Mouse (Mus musculus): ENCODE measurements at regions not wholly inside any gene's neighbourhood (a gene's known extent, or its start where the extent isn't known, plus 50 kb on each side); places are given as distances from the start of the nearest gene placed in this dataset.

DNA sequence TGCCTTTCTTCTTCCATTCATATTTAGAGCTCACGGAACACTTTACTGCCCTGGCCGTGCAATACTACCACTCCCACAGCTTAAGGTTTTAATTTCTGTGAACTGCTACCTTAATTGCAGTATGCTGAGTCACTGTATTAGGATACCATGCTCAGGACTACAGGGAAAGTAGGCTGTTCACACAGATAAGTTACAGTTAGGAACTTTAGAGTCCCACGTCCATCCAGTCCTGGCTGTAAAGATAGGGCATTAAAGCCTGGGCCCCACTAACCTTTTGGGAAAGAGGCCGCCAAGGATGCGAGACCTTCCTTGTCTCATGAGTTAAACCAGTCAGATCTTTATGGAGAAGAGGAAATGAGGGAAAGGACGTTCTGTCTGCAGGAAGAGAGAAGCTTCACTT lies 574.6 kb downstream of the Stpg2 start:
- DNase-seq (ENCODE audit: low read depth, low spot score), result no peak

DNA sequence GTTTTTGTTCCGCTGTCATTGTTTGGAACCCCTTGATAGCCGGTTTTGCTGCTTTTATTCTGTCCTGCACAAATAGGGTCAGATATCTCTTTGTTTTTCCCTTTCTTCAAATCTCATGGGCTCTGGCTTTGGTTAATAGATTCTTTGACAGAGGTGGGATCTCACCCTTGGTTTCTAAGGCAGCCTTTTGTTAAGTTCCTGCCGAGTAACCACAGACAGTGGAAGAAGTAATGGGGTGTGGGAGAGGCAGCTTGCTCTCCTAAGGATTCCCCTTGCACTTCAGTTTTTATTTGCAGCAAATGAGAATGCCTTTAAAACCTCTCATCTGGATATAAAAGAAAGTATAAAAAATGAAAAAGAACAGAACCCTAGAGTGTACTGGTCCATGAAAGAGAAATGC lies 577.9 kb downstream of the Stpg2 start:
- DNase-seq (ENCODE audit: low read depth, low spot score), result no peak

DNA sequence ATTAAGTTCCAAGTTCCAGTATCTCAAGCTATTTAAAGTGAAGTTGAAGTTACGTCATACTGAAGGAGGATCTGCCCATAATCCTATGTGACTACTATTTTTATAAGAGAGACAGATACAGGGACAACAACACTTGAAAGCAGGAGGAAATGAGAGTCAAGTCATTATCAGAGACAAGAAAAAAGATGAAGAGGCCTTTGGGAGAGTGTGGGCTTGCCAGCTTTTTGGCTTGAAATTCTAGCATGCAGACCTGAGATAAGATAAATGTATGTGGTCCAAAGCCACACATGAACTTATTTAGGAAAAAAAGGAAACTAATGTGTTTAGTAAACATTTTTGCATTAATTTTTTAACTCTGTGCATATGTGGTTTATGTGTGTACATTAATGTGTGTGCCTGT lies 581.0 kb downstream of the Stpg2 start:
- no peak for DNase-seq (ENCODE audit: low read depth, low spot score)

GRCm38 (mm10) chr3:139788854-139789253 lies 583.4 kb downstream of the Stpg2 start:
- no peak for DNase-seq (ENCODE audit: low read depth, low spot score)

- no peak for DNase-seq (ENCODE audit: low read depth, low spot score)
These were observed 591.2 kb downstream of the Stpg2 start for GRCm38 (mm10) chr3:139796685-139797084.

- no peak for DNase-seq (ENCODE audit: low read depth, low spot score)
These were observed 593.6 kb downstream of the Stpg2 start for GRCm38 (mm10) chr3:139799059-139799458.

DNA sequence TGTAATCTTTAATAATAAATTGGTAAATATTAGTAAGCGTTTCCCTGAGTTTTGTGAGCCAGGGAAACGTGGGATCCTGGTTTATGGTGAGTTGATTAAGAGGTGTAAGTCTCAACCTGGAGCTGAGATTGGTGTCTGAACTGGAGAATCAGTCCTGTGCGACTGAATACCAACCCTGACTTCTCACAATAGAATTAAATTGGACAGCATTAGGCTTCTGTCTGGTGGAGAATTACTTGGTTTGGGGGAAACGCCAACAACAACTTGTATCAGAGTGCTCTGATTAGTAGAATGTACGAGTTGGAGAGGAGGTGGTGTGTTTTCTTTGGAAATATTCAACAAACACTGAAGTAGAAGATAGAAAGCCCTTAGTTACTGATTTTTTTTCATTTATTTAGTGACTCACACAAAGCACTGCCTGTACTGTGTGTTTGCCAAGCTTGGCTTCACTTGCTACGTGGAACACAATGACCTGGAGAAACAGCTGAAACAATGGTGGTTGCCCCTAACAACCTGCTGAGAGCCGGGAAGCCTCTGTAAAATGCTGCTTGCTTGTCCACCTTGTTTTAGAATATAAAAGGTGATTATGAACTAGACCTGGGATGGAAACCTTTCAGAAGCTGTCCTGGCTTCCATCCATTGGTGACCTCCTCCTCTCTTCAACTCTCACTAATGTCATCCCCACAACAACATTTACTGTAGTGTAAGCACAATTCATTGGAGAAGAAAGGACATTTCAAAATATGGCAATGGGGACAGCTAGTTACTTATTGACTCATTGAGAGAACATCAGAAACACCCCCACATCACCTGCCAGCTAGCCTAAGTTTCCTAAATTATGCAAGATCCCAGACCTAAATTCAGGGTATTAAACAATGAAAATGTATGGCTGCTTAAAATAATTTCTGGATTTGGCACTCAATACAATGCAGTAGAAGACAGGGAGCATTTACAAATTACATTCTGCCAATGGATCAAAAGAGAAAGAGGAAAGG lies 597.5 kb downstream of the Stpg2 start:
- DNase-seq (ENCODE audit: low read depth, low spot score), result no peak

DNA sequence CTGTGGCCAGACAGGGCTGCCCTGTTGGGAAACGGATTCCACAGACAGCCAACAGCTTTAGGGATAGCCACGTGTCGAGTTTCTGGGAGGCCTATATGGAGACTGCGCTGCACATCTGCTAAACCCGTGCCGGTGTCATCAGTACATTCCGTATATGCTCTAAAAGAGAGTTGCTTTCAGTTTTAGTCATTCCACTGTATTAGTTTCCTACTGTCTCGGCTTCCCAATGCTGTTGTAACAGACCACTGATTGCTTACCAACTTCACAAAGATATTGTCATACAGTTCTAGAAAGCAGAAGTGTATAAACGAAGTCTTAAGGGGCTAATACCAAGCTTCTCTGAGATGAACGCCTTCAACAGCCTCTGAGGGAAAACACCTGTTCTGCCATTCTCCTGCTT lies 622.5 kb downstream of the Stpg2 start:
- DNase-seq (ENCODE audit: low read depth, low spot score), result no peak

DNA sequence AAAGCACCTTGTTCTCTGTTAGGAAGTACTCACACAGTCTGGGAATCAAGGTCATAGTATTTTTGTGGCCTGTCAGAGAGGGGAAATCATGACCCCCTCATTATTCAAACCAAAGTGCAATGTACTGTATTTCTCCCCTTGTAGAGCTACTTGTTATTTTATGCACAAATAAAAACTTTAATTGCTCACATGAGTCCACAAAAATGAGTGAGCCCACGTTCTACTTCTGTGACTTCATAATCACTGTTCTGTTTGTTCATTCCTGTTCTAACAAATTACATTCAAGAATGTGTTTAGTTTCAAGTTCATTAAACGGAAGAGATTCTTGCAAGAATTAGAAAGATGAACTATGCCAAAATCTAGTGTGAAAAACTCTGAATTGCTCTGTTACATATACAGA lies 623.1 kb downstream of the Stpg2 start:
- DNase-seq (ENCODE audit: low read depth, low spot score), result no peak

DNA sequence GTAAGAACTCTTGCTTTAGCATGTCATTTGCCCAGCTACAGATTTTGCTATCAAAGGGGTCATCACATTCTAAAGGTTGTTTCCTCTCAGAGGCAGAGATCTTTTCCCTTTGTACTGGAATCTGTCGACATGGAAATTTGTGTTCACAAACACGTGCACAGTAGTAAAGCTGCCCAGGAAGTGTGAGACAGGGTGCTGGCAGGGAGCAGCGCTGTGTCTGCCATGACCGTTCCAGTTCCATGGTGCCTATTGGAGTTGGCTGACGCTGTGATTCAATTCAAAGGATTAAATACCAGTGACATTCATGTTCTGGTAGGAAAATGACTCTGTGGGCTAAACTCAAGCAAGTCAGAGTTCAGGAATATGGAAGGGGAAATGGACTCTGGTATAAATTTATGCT lies 627.1 kb downstream of the Stpg2 start:
- DNase-seq (ENCODE audit: low read depth, low spot score), result no peak

DNA sequence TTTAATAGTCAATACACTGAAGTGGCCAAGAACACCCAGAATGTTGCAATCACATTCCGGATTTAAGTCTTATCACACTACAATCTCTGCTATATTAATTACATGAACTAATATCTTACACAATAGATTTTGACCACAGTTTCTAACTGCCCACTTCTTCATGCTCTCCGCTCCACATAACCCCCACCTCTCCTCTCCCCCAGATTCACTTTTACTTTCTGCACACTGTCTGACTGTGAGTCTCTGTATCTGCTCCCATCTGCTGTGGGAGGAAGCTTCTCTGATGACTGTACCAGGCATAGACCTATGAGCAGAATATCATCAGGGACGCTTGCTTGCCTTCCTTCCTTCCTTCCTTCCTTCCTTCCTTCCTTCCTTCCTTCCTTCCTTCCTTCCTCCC lies 636.5 kb downstream of the Stpg2 start:
- DNase-seq (ENCODE audit: low read depth, low spot score), result no peak

GRCm38 (mm10) chr3:139842988-139843605 lies 637.6 kb downstream of the Stpg2 start:
- no peak for DNase-seq (ENCODE audit: low read depth, low spot score)

GRCm38 (mm10) chr3:139844443-139844842 lies 638.9 kb downstream of the Stpg2 start:
- DNase-seq (ENCODE audit: low read depth, low spot score), result no peak

GRCm38 (mm10) chr3:139847826-139848225 lies 642.3 kb downstream of the Stpg2 start:
- no peak for DNase-seq (ENCODE audit: low read depth, low spot score)

GRCm38 (mm10) chr3:139859966-139860635 lies 654.6 kb downstream of the Stpg2 start:
- no peak for DNase-seq (ENCODE audit: low read depth, low spot score)

- DNase-seq (ENCODE audit: low read depth, low spot score), result no peak
These were observed 655.4 kb downstream of the Stpg2 start for GRCm38 (mm10) chr3:139860831-139861371.

DNA sequence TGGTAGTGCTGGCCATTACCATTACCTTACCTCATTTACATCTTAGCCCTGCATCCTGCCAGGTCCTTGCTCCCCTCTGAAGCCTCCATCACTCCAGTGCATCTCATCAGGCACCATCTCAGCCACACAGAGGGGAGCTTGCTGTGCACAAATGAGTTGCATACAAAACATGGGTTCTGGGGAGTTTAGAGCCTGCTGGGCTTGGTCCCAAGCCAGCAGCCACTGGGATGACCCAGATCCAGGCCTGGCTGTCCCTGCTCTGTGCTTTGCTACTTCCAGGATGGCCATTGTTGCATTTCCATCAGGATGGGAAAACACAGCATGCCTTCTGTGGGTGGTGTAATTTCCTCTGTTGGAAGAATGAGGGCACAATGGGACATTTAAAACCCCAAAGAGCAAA lies 660.8 kb downstream of the Stpg2 start:
- DNase-seq (ENCODE audit: low read depth, low spot score), result no peak

DNA sequence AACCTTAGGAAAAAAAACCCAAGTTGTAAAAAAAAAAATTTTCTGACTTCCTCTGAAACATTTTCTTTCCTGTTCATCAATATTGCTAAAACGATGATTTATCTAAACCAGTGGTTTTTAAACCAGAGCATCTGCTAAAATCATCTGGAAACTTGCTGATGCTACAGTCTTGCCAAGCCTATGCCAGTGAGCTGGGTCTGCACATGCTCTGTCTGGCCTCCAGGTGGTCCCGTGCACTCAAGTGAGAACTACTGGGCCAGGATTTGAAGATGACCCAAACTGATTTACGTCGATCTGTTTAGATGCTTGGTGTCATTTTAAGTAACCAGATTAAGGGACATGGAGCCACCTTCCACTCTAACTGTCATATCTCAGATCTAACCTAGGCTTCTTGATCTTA lies 661.5 kb downstream of the Stpg2 start:
- peak; percentile 9 for DNase-seq (ENCODE audit: low read depth, low spot score)

DNA sequence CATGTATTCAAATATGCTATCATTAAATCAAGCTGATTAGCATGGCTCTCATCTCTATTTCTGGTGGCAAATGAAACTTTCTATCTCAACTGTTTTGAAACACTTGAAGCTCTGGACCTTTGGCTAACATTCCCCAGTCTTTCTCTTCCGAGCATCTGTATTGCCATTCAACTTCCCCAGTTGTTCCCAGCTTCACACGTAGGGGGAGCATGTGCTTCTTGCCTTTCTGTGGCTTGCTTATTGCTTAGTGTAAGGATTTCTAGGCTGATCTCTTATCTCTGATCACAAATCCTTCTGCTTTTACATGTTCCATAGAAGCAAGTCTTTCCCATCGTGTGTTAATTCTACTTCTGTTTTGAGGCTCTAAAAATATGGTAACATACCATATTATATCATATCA lies 662.0 kb downstream of the Stpg2 start:
- no peak for DNase-seq (ENCODE audit: low read depth, low spot score)

DNA sequence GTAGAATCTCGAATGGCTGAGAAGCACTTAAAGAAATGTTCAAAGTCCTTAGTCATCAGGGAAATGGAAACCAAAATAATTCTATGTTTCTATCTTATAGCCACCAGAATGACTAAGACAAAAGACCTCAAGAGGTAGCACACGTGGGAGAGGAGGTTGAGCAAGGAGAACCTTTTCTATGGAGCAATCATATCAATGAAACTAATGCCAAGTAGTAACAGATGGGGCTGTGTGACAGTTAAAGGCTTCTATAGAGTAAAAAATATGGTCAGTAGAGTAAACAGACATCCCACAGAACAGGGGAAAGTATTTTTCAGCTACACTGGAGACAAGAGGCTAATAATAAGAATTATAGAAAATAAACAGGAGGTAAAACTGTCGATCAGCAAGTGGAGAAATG lies 664.3 kb downstream of the Stpg2 start:
- DNase-seq (ENCODE audit: low read depth, low spot score), result no peak

GRCm38 (mm10) chr3:139885942-139886860 lies 680.7 kb downstream of the Stpg2 start:
- DNase-seq (ENCODE audit: low read depth, low spot score), result no peak

Data from ZHBTc4 (cell line).